Mouse (Mus musculus) CH12.LX (cell line): Measurements from ENCODE around the gene Milr1. TPM values are rescaled to one million over a fixed set of nuclear protein-coding genes. Genes with fewer than 3 reads are reported as not detected.

Source experiments
- DNase-seq: peaks from one replicate; pipeline ENCODE4 v3.0.0-alpha.2; 2013; ENCODE audit errors: extremely low read depth
- H3K27ac ChIP-seq: 2 replicates; pipeline ENCODE4 v1.5.1; 2012; ENCODE audit warnings: low read depth, mild to moderate bottlenecking, control low read depth, moderate library complexity; ENCODE audit not compliant: insufficient read depth
- H3K27me3 ChIP-seq: replicated peaks from 2 replicates; pipeline ENCODE3; 2012; ENCODE audit warnings: inconsistent platforms
- H3K36me3 ChIP-seq, 2 experiments: replicated peaks in 1 of 2; 2 replicates each; pipeline versions ENCODE3 to v1.6.1; 2012; ENCODE audit warnings: inconsistent platforms in 1 of 2, low read length in 1 of 2, mild to moderate bottlenecking in 1 of 2, mixed read lengths in 1 of 2, moderate library complexity in 1 of 2; ENCODE audit not compliant: control insufficient read depth in 1 of 2, insufficient read depth in 1 of 2
- H3K4me1 ChIP-seq, 2 experiments: 2 replicates each; pipeline ENCODE4 v1.6.1; 2012; ENCODE audit warnings: inconsistent platforms in 1 of 2, moderate library complexity in 1 of 2; ENCODE audit not compliant: insufficient read depth in 2 of 2, control insufficient read depth in 1 of 2
- H3K4me2 ChIP-seq: 2 replicates; pipeline ENCODE4 v1.6.1; 2012; ENCODE audit warnings: low read depth, mild to moderate bottlenecking, control low read depth; ENCODE audit not compliant: poor library complexity, insufficient read depth, severe bottlenecking
- H3K4me3 ChIP-seq, 3 experiments: fragments of 150-350 bp in 1 of 3; sonication (generic) in 1 of 3; replicated peaks in 1 of 3; 2 replicates each; pipeline versions ENCODE3 to v1.5.1; 2011 to 2012; ENCODE audit warnings: low read depth in 2 of 3, low read length in 2 of 3, mild to moderate bottlenecking in 2 of 3, moderate library complexity in 2 of 3, control low read depth in 1 of 3, improper control_type of control experiment in 1 of 3, inconsistent platforms in 1 of 3, mixed read lengths in 1 of 3; ENCODE audit not compliant: poor library complexity in 1 of 3
- H3K79me2 ChIP-seq: replicated peaks from 2 replicates; pipeline ENCODE4 v1.6.1; 2012; ENCODE audit warnings: mild to moderate bottlenecking, moderate library complexity; ENCODE audit not compliant: control insufficient read depth, poor library complexity, insufficient read depth, severe bottlenecking; ENCODE audit errors: extremely low read depth
- H3K9ac ChIP-seq: 2 replicates; pipeline ENCODE4 v1.6.1; 2012; ENCODE audit warnings: low read depth, mild to moderate bottlenecking, control low read depth, moderate library complexity; ENCODE audit not compliant: insufficient read depth
- H3K9me3 ChIP-seq: replicated peaks from 2 replicates; pipeline ENCODE3; 2012; ENCODE audit warnings: low read length, inconsistent platforms, mixed read lengths
- BHLHE40 ChIP-seq: IDR thresholded peaks from 2 replicates; pipeline ENCODE4 v1.6.1; 2011; ENCODE audit warnings: mild to moderate bottlenecking, low read depth, low read length, improper control_type of control experiment
- CHD1 ChIP-seq: IDR thresholded peaks from 2 replicates; pipeline ENCODE4 v1.6.1; 2012; ENCODE audit warnings: low read depth, low read length, improper control_type of control experiment, inconsistent platforms
- CHD2 ChIP-seq: IDR thresholded peaks from 2 replicates; pipeline ENCODE4 v1.6.1; 2011; ENCODE audit warnings: low read length, improper control_type of control experiment
- CTCF ChIP-seq, 2 experiments: IDR thresholded peaks in 1 of 2; conservative IDR thresholded peaks in 1 of 2; 2 replicates each; pipeline ENCODE4 v1.5.1; 2011 to 2012; ENCODE audit warnings: low read depth in 2 of 2, low read length in 2 of 2, improper control_type of control experiment in 1 of 2, inconsistent platforms in 1 of 2, mild to moderate bottlenecking in 1 of 2, moderate library complexity in 1 of 2
- E2F4 ChIP-seq: IDR thresholded peaks from 2 replicates; pipeline ENCODE4 v1.6.1; 2011; ENCODE audit warnings: low read depth, low read length, improper control_type of control experiment; ENCODE audit not compliant: insufficient replicate concordance
- ELF1 ChIP-seq: IDR thresholded peaks from 2 replicates; pipeline ENCODE4 v1.6.1; 2014; ENCODE audit warnings: low read depth, mild to moderate bottlenecking, inconsistent platforms, low read length, improper control_type of control experiment
- EP300 ChIP-seq: IDR thresholded peaks from 2 replicates; pipeline ENCODE4 v1.6.1; 2011; ENCODE audit warnings: low read length, improper control_type of control experiment
- ETS1 ChIP-seq: conservative IDR thresholded peaks from 2 replicates; pipeline ENCODE4 v1.6.1; 2012; ENCODE audit warnings: low read depth, mild to moderate bottlenecking, inconsistent platforms, low read length, improper control_type of control experiment, moderate library complexity
- GABPA ChIP-seq: IDR thresholded peaks from 2 replicates; pipeline ENCODE4 v1.6.1; 2012; ENCODE audit warnings: low read depth, low read length, improper control_type of control experiment, inconsistent platforms; ENCODE audit not compliant: insufficient replicate concordance
- HCFC1 ChIP-seq: IDR thresholded peaks from 2 replicates; pipeline ENCODE4 v1.6.1; 2012; ENCODE audit warnings: low read depth, mild to moderate bottlenecking, inconsistent platforms, low read length, improper control_type of control experiment
- IRF4 ChIP-seq: IDR thresholded peaks from 2 replicates; pipeline ENCODE4 v1.6.1; 2014; ENCODE audit warnings: low read depth, mild to moderate bottlenecking, inconsistent platforms, low read length, improper control_type of control experiment
- JUN ChIP-seq: IDR thresholded peaks from 2 replicates; pipeline ENCODE4 v1.6.1; 2011; ENCODE audit warnings: low read depth, mild to moderate bottlenecking, low read length, improper control_type of control experiment, moderate library complexity; ENCODE audit not compliant: insufficient read depth
- JUND ChIP-seq: conservative IDR thresholded peaks from 2 replicates; pipeline ENCODE4 v1.6.1; 2011; ENCODE audit warnings: low read depth, low read length, improper control_type of control experiment
- KAT2A ChIP-seq: IDR thresholded peaks from 2 replicates; pipeline ENCODE4 v1.6.1; 2012; ENCODE audit warnings: low read length, improper control_type of control experiment, inconsistent platforms; ENCODE audit not compliant: insufficient replicate concordance
- MAFK ChIP-seq: IDR thresholded peaks from 2 replicates; pipeline ENCODE4 v1.6.1; 2011; ENCODE audit warnings: low read length, improper control_type of control experiment; ENCODE audit not compliant: insufficient replicate concordance
- MAX ChIP-seq: IDR thresholded peaks from 2 replicates; pipeline ENCODE4 v1.6.1; 2011; ENCODE audit warnings: low read length, improper control_type of control experiment
- MAZ ChIP-seq: IDR thresholded peaks from 2 replicates; pipeline ENCODE4 v1.6.1; 2012; ENCODE audit warnings: low read depth, mild to moderate bottlenecking, inconsistent platforms, low read length, improper control_type of control experiment, moderate library complexity
- MEF2A ChIP-seq: IDR thresholded peaks from 2 replicates; pipeline ENCODE4 v1.6.1; 2014; ENCODE audit warnings: low read depth, mild to moderate bottlenecking, inconsistent platforms, low read length, improper control_type of control experiment, borderline replicate concordance
- MXI1 ChIP-seq: IDR thresholded peaks from 2 replicates; pipeline ENCODE4 v1.6.1; 2011; ENCODE audit warnings: mild to moderate bottlenecking, low read depth, low read length, improper control_type of control experiment
- MYC ChIP-seq: IDR thresholded peaks from 2 replicates; pipeline ENCODE4 v1.6.1; 2011; ENCODE audit warnings: low read depth, mild to moderate bottlenecking, improper control_type of control experiment, low read length
- NELFE ChIP-seq: IDR thresholded peaks from 2 replicates; pipeline ENCODE4 v1.6.1; 2011; ENCODE audit warnings: low read depth, low read length, improper control_type of control experiment
- NRF1 ChIP-seq: IDR thresholded peaks from 2 replicates; pipeline ENCODE4 v1.6.1; 2014; ENCODE audit warnings: low read depth, mild to moderate bottlenecking, inconsistent platforms, low read length, improper control_type of control experiment, moderate library complexity
- PAX5 ChIP-seq: IDR thresholded peaks from 2 replicates; pipeline ENCODE4 v1.6.1; 2012; ENCODE audit warnings: low read length, inconsistent platforms, mixed read lengths
- POLR2A ChIP-seq: IDR thresholded peaks from 2 replicates; pipeline ENCODE4 v1.6.1; 2011; ENCODE audit warnings: low read depth, mild to moderate bottlenecking, improper control_type of control experiment, low read length
- POLR2AphosphoS2 ChIP-seq: IDR thresholded peaks from 2 replicates; pipeline ENCODE4 v1.6.1; 2011; ENCODE audit warnings: low read depth, low read length, improper control_type of control experiment
- RAD21 ChIP-seq: IDR thresholded peaks from 2 replicates; pipeline ENCODE4 v1.6.1; 2011; ENCODE audit warnings: low read depth, mild to moderate bottlenecking, low read length, improper control_type of control experiment, moderate library complexity
- RCOR1 ChIP-seq: conservative IDR thresholded peaks from 2 replicates; pipeline ENCODE4 v1.6.1; 2012; ENCODE audit warnings: low read depth, mild to moderate bottlenecking, inconsistent platforms, low read length, improper control_type of control experiment
- SIN3A ChIP-seq: IDR thresholded peaks from 2 replicates; pipeline ENCODE4 v1.6.1; 2012; ENCODE audit warnings: low read length, improper control_type of control experiment, inconsistent platforms
- SMC3 ChIP-seq: IDR thresholded peaks from 2 replicates; pipeline ENCODE4 v1.6.1; 2011; ENCODE audit warnings: low read depth, low read length, improper control_type of control experiment
- TBP ChIP-seq: conservative IDR thresholded peaks from 2 replicates; pipeline ENCODE4 v1.6.1; 2011; ENCODE audit warnings: low read depth, low read length, improper control_type of control experiment
- TCF12 ChIP-seq: IDR thresholded peaks from 2 replicates; pipeline ENCODE4 v1.6.1; 2014; ENCODE audit warnings: low read depth, mild to moderate bottlenecking, inconsistent platforms, low read length, improper control_type of control experiment
- UBTF ChIP-seq: IDR thresholded peaks from 2 replicates; pipeline ENCODE4 v1.6.1; 2012; ENCODE audit warnings: low read depth, mild to moderate bottlenecking, inconsistent platforms, low read length, improper control_type of control experiment, moderate library complexity
- USF1 ChIP-seq: IDR thresholded peaks from 2 replicates; pipeline ENCODE4 v1.6.1; 2014; ENCODE audit warnings: low read depth, mild to moderate bottlenecking, inconsistent platforms, low read length, improper control_type of control experiment
- USF2 ChIP-seq: conservative IDR thresholded peaks from 2 replicates; pipeline ENCODE4 v1.6.1; 2011; ENCODE audit warnings: low read depth, low read length, improper control_type of control experiment
- ZC3H11A ChIP-seq: IDR thresholded peaks from 2 replicates; pipeline ENCODE4 v1.6.1; 2012; ENCODE audit warnings: low read depth, mild to moderate bottlenecking, inconsistent platforms, low read length, improper control_type of control experiment
- ZKSCAN1 ChIP-seq: IDR thresholded peaks from 2 replicates; pipeline ENCODE4 v1.6.1; 2012; ENCODE audit warnings: low read depth, inconsistent platforms, low read length, improper control_type of control experiment, borderline replicate concordance
- ZMIZ1 ChIP-seq: IDR thresholded peaks from 2 replicates; pipeline ENCODE4 v1.6.1; 2012; ENCODE audit warnings: low read depth, mild to moderate bottlenecking, inconsistent platforms, low read length, improper control_type of control experiment
- ZNF384 ChIP-seq: IDR thresholded peaks from 2 replicates; pipeline ENCODE4 v1.6.1; 2012; ENCODE audit warnings: low read depth, low read length, improper control_type of control experiment, inconsistent platforms
- dilution Hi-C: fragments of 300-500 bp; cut with MboI; formaldehyde crosslinking; loops from 2 replicates; pipeline ENCODE4 v1.14.3; 2020; ENCODE audit warnings: low sequenced_read_pairs; ENCODE audit not compliant: extremely low pct_unique_long_range_greater_than_20kb, extremely low pct_ligation_motif_present
- in situ Hi-C: fragments of 300-500 bp; cut with MboI; formaldehyde crosslinking; loops from 3 replicates; pipeline ENCODE4 v1.14.3; 2019; ENCODE audit warnings: low sequenced_read_pairs, low pct_ligation_motif_present, low pct_unique_long_range_greater_than_20kb, mixed read lengths
- polyA plus RNA-seq: library from polyadenylated mRNA; unstranded; fragments of >175 nt; gene quantifications from 2 replicates; pipeline ENCODE4 v1.2.1, GENCODE M21; 2012; ENCODE audit warnings: low read depth; ENCODE audit not compliant: insufficient read length
- total RNA-seq, 2 experiments: library from RNA; depleted of rRNA; stranded (reverse); fragments of 300-350 nt in 1 of 2; fragments of >200 nt in 1 of 2; gene quantifications; 2 replicates each; pipeline ENCODE4 v1.2.3; 2012 to 2014

The Milr1 gene
- total and polyA plus RNA-seq, 3 experiments: 22.0 to 41.2 (median 35.4) TPM

DNA sequence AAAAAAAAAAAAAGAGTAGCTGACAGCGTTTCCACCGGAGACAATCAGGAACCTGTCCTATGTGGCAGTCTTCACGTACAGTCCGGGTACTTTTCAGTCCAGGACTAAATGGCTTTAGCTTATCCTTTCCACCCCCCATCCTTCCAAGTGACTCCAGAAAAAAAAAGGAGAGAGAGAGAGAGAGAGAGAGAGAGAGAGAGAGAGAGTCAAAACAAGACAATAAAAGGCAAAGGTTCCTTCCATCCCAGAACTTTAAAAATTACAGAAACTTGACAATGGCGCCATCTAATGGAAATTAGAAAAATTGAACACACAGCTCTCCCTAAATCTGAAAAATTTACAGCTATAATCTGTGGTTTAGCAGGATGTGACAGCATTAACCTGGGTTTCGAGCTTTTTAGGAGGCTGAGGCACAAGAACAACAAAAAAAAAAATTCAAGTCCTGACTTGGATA is 8.6 kb upstream of the Milr1 start (continued):
- TF ChIP-seq MYC: no peak
- no peak for TF ChIP-seq USF2
- TF ChIP-seq SIN3A: no peak
- TF ChIP-seq BHLHE40: no peak
- no peak for TF ChIP-seq MAX
- TF ChIP-seq, all 38 proteins: peak for 5

DNA sequence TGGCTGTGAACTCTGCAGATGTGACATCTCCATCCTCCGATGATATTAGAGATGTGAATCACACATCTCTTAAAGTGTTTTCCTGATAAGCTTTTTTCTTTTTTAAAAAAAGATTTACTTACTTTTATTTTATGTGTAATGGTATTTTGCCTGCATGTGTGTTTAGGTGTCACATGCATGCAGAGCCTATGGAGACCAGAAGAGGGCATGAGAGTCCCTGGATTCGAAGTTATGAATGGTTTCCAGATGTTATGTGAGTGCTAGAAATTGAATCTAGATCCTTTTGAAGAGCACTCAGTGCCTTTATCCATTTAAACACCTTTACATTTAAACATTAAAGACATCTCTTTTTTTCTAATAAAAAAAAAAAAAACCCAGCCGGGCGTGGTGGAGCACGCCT is 6.1 kb upstream of the Milr1 start:
- Histone ChIP-seq H3K4me3 (no peak overlapping the region), H3K79me2 (peaks cover 12% of the 10 kb centered on the region), H3K9me3 (peaks cover 11% of the 10 kb centered on the region), H3K9ac (no peak overlapping the region), H3K36me3 (peaks cover 4 to 17% of the 10 kb centered on the region in 2 experiments), H3K27me3 (no peaks in the 10 kb centered on the region), H3K4me2 (no peak overlapping the region), H3K4me1 (peaks cover 0 to 29% of the 10 kb centered on the region in 2 experiments; a peak in 2 of 4 replicates), H3K27ac (no peak overlapping the region)
- dilution Hi-C loops: no loop called here
- TF ChIP-seq POLR2A: no peak
- TF ChIP-seq ZKSCAN1: no peak
- TF ChIP-seq MAX: no peak
- peak; percentile 36 to 69 for TF ChIP-seq CTCF (conservative IDR thresholded peaks at IDR 0.05 in 1 of 2, IDR thresholded peaks at IDR 0.05 in 1 of 2; ENCODE audit: low read depth in 2 of 2, low read length in 2 of 2)
- TF ChIP-seq ETS1: no peak
- TF ChIP-seq SMC3: peak; percentile 74
- no peak for TF ChIP-seq USF2
- no peak for TF ChIP-seq MAFK
- no peak for TF ChIP-seq PAX5
- TF ChIP-seq TCF12: no peak
- no peak for TF ChIP-seq HCFC1
- peak; percentile 73 for TF ChIP-seq RAD21
- TF ChIP-seq MAZ: no peak
- no peak for TF ChIP-seq POLR2AphosphoS2
- no peak for TF ChIP-seq JUND
- TF ChIP-seq ZC3H11A: peak; percentile 14
- TF ChIP-seq RCOR1: no peak
- no peak for TF ChIP-seq MEF2A
- no peak for TF ChIP-seq CHD1
- peak; percentile 33 for TF ChIP-seq ZNF384
- TF ChIP-seq TBP: no peak
- no peak for TF ChIP-seq E2F4
- TF ChIP-seq ELF1: no peak
- no peak for TF ChIP-seq KAT2A
- TF ChIP-seq GABPA: no peak
- no peak for TF ChIP-seq USF1
- TF ChIP-seq NRF1: no peak
- TF ChIP-seq ZMIZ1: no peak
- TF ChIP-seq SIN3A: no peak
- no peak for TF ChIP-seq EP300
- TF ChIP-seq NELFE: no peak
- TF ChIP-seq MXI1: no peak
- TF ChIP-seq IRF4: no peak
- 0 out of 2 replicates have a peak, but pooled peaks have one; percentile 49 for TF ChIP-seq MYC
- TF ChIP-seq CHD2: no peak
- TF ChIP-seq BHLHE40: no peak
- no peak for TF ChIP-seq UBTF
- TF ChIP-seq JUN: no peak
- in situ Hi-C loops: no loop called here
- peak; percentile 39 for DNase-seq
